Mouse (Mus musculus): ENCODE measurements around the gene Npm3. TPM values are rescaled to one million over a fixed set of nuclear protein-coding genes. Genes with fewer than 3 reads are reported as not detected.

The Npm3 gene
- polyA plus RNA-seq, 1 experiment from 2014 or later = 13.1 TPM

GRCm38 (mm10) chr19:45760810-45761209 is 11.4 kb upstream of the Npm3 start:
- peaks cover 11% of the 10 kb centered on the region for H3K36me3 ChIP-seq (ENCODE audit: control insufficient read depth, insufficient read depth, low read length)
- ATAC-seq = 0 out of 2 replicates have a peak, but pooled peaks have one; percentile 63
- H3K4me3 ChIP-seq (ENCODE audit: low read length) = no peak overlapping the region
- no peaks in the 10 kb centered on the region for H3K9me3 ChIP-seq (ENCODE audit: control insufficient read depth, low read length)
- H3K27ac ChIP-seq (ENCODE audit: low read length) = no peak overlapping the region
- no peak overlapping the region for H3K9ac ChIP-seq (ENCODE audit: low read depth, low read length)
- no peaks in the 10 kb centered on the region for H3K4me1 ChIP-seq (ENCODE audit: control insufficient read depth, insufficient read depth, low read length)
- H3K4me2 ChIP-seq (ENCODE audit: low read depth, low read length) = no peak overlapping the region
- no peaks in the 10 kb centered on the region for H3K27me3 ChIP-seq (replicated peaks; ENCODE audit: control insufficient read depth, insufficient read depth, low read length)
- WGBS = 73% methylated on average over 3 of the region's 3 CpGs

GRCm38 (mm10) chr19:45758671-45759070 is 9.3 kb upstream of the Npm3 start:
- Histone ChIP-seq H3K36me3 (ENCODE audit: control insufficient read depth, insufficient read depth, low read length) (peaks cover 22% of the 10 kb centered on the region), H3K9ac (ENCODE audit: low read depth, low read length) (no peak overlapping the region)
- no peak for ATAC-seq

GRCm38 (mm10) chr19:45753551-45753950 is 4.2 kb upstream of the Npm3 start:
- no peaks in the 10 kb centered on the region for H3K27me3 ChIP-seq (replicated peaks; ENCODE audit: control insufficient read depth, insufficient read depth, low read length)
- H3K4me3 ChIP-seq (ENCODE audit: low read length) = no peak overlapping the region
- ATAC-seq = no peak
- H3K9ac ChIP-seq (ENCODE audit: low read depth, low read length) = no peak overlapping the region
- WGBS = 91% methylated on average over 3 of the region's 3 CpGs
- H3K9me3 ChIP-seq (ENCODE audit: control insufficient read depth, low read length) = no peaks in the 10 kb centered on the region
- no peak overlapping the region for H3K4me2 ChIP-seq (ENCODE audit: low read depth, low read length)
- H3K36me3 ChIP-seq (ENCODE audit: control insufficient read depth, insufficient read depth, low read length) = peaks cover 23% of the 10 kb centered on the region
- H3K27ac ChIP-seq (ENCODE audit: low read length) = no peak overlapping the region
- H3K4me1 ChIP-seq (ENCODE audit: control insufficient read depth, insufficient read depth, low read length) = peaks cover 6% of the 10 kb centered on the region

More at GRCm38 (mm10) chr19:45758671-45759070, 9.3 kb upstream of the Npm3 start:
- WGBS = 92% methylated on average over 5 of the region's 5 CpGs
- no peak overlapping the region for H3K4me2 ChIP-seq (ENCODE audit: low read depth, low read length)
- H3K9me3 ChIP-seq (ENCODE audit: control insufficient read depth, low read length) = no peaks in the 10 kb centered on the region
- no peak overlapping the region for H3K27ac ChIP-seq (ENCODE audit: low read length)
- H3K4me1 ChIP-seq (ENCODE audit: control insufficient read depth, insufficient read depth, low read length) = no peaks in the 10 kb centered on the region
- H3K27me3 ChIP-seq (replicated peaks; ENCODE audit: control insufficient read depth, insufficient read depth, low read length) = no peaks in the 10 kb centered on the region
- H3K4me3 ChIP-seq (ENCODE audit: low read length) = no peak overlapping the region

GRCm38 (mm10) chr19:45751881-45752280 is 2.5 kb upstream of the Npm3 start:
- Histone ChIP-seq H3K9ac (ENCODE audit: low read depth, low read length) (no peak overlapping the region), H3K4me2 (ENCODE audit: low read depth, low read length) (no peak overlapping the region), H3K27ac (ENCODE audit: low read length) (no peak overlapping the region), H3K4me1 (ENCODE audit: control insufficient read depth, insufficient read depth, low read length) (peaks cover 15% of the 10 kb centered on the region), H3K27me3 (replicated peaks; ENCODE audit: control insufficient read depth, insufficient read depth, low read length) (no peaks in the 10 kb centered on the region), H3K36me3 (ENCODE audit: control insufficient read depth, insufficient read depth, low read length) (peaks cover 23% of the 10 kb centered on the region), H3K9me3 (ENCODE audit: control insufficient read depth, low read length) (no peaks in the 10 kb centered on the region), H3K4me3 (ENCODE audit: low read length) (no peak overlapping the region)
- 91% methylated on average over 7 of the region's 7 CpGs for WGBS
- ATAC-seq = no peak

- peak; percentile 43 for ATAC-seq
- 3% methylated on average over 33 of the region's 33 CpGs for WGBS
Measured at GRCm38 (mm10) chr19:45748691-45749242, 624 bp downstream of the Npm3 start.

GRCm38 (mm10) chr19:45748206-45748605 is 1.2 kb downstream of the Npm3 start:
- peaks cover 25% of the 10 kb centered on the region for H3K4me1 ChIP-seq (ENCODE audit: control insufficient read depth, insufficient read depth, low read length)
- 46% methylated on average over 9 of the region's 9 CpGs for WGBS
- H3K27ac ChIP-seq (ENCODE audit: low read length) = no peak overlapping the region
- H3K27me3 ChIP-seq (replicated peaks; ENCODE audit: control insufficient read depth, insufficient read depth, low read length) = peaks cover 33% of the 10 kb centered on the region
- peaks cover 8% of the 10 kb centered on the region for H3K36me3 ChIP-seq (ENCODE audit: control insufficient read depth, insufficient read depth, low read length)
- peak overlapping the region; percentile 80 for H3K4me3 ChIP-seq (ENCODE audit: low read length)
- H3K9me3 ChIP-seq (ENCODE audit: control insufficient read depth, low read length) = no peaks in the 10 kb centered on the region
- peak overlapping the region; percentile 86 for H3K9ac ChIP-seq (ENCODE audit: low read depth, low read length)
- H3K4me2 ChIP-seq (ENCODE audit: low read depth, low read length) = peak overlapping the region; percentile 91
- ATAC-seq = no peak

More at GRCm38 (mm10) chr19:45748691-45749242, 624 bp downstream of the Npm3 start:
- Histone ChIP-seq H3K4me1 (ENCODE audit: control insufficient read depth, insufficient read depth, low read length) (peaks cover 25% of the 10 kb centered on the region), H3K4me3 (ENCODE audit: low read length) (peak overlapping the region; percentile 80), H3K9me3 (ENCODE audit: control insufficient read depth, low read length) (no peaks in the 10 kb centered on the region), H3K9ac (ENCODE audit: low read depth, low read length) (peak overlapping the region; percentile 86), H3K4me2 (ENCODE audit: low read depth, low read length) (peak overlapping the region; percentile 91), H3K27me3 (replicated peaks; ENCODE audit: control insufficient read depth, insufficient read depth, low read length) (peaks cover 27% of the 10 kb centered on the region), H3K27ac (ENCODE audit: low read length) (no peak overlapping the region; the same call in 1 of the 2 replicates), H3K36me3 (ENCODE audit: control insufficient read depth, insufficient read depth, low read length) (peaks cover 11% of the 10 kb centered on the region)

GRCm38 (mm10) chr19:45747028-45747867 is 2.1 kb downstream of the Npm3 start:
- Histone ChIP-seq H3K4me3 (ENCODE audit: low read length) (no peak overlapping the region), H3K4me1 (ENCODE audit: control insufficient read depth, insufficient read depth, low read length) (peaks cover 35% of the 10 kb centered on the region), H3K9me3 (ENCODE audit: control insufficient read depth, low read length) (no peaks in the 10 kb centered on the region), H3K36me3 (ENCODE audit: control insufficient read depth, insufficient read depth, low read length) (peaks cover 4% of the 10 kb centered on the region), H3K9ac (ENCODE audit: low read depth, low read length) (0 out of 2 replicates have a peak overlapping the region, but pooled peaks have one; percentile 25), H3K27me3 (replicated peaks; ENCODE audit: control insufficient read depth, insufficient read depth, low read length) (peaks cover 42% of the 10 kb centered on the region), H3K4me2 (ENCODE audit: low read depth, low read length) (no peak overlapping the region), H3K27ac (ENCODE audit: low read length) (no peak overlapping the region)
- WGBS = 29% methylated on average over 11 of the region's 11 CpGs
- ATAC-seq = no peak

- peaks cover 51% of the 10 kb centered on the region for H3K27me3 ChIP-seq (replicated peaks; ENCODE audit: control insufficient read depth, insufficient read depth, low read length)
- peak; percentile 47 for ATAC-seq
Measured at GRCm38 (mm10) chr19:45746153-45747020, 3.0 kb downstream of the Npm3 start.

More at GRCm38 (mm10) chr19:45746153-45747020, 3.0 kb downstream of the Npm3 start:
- Histone ChIP-seq H3K4me1 (ENCODE audit: control insufficient read depth, insufficient read depth, low read length) (peaks cover 42% of the 10 kb centered on the region), H3K27ac (ENCODE audit: low read length) (no peak overlapping the region), H3K4me3 (ENCODE audit: low read length) (peak overlapping the region; percentile 3; the same call in 1 of the 2 replicates), H3K9me3 (ENCODE audit: control insufficient read depth, low read length) (no peaks in the 10 kb centered on the region), H3K4me2 (ENCODE audit: low read depth, low read length) (peak overlapping the region; percentile 14), H3K36me3 (ENCODE audit: control insufficient read depth, insufficient read depth, low read length) (no peaks in the 10 kb centered on the region), H3K9ac (ENCODE audit: low read depth, low read length) (no peak overlapping the region)
- WGBS = 18% methylated on average over 29 of the region's 29 CpGs

Measured in intestine, embryonic 16.5 days (tissue).